Mouse (Mus musculus) lung, postnatal 14 days (tissue): ENCODE results near the gene Bdkrb1.
A peak's percentile ranks its signal among the peaks of the same experiment; 100 is the strongest.

ENCODE experiments used
- DNase-seq: peaks from one replicate; pipeline ENCODE4 v3.0.0; 2021

The Bdkrb1 gene

GRCm38 (mm10) chr12:105599098-105599497 lies 3.8 kb upstream of the Bdkrb1 start:
- DNase-seq, result no peak

- DNase-seq, result no peak
Observed at GRCm38 (mm10) chr12:105601586-105601985, 1.3 kb upstream of the Bdkrb1 start.

- DNase-seq, result no peak
Observed at GRCm38 (mm10) chr12:105603904-105604303, 1.0 kb downstream of the Bdkrb1 start.

- no peak for DNase-seq
Observed at GRCm38 (mm10) chr12:105605212-105605611, 2.3 kb downstream of the Bdkrb1 start.

- DNase-seq, result no peak
Observed at GRCm38 (mm10) chr12:105606881-105607280, 4.0 kb downstream of the Bdkrb1 start.

- DNase-seq, result no peak
Observed at GRCm38 (mm10) chr12:105611045-105611444, 8.2 kb downstream of the Bdkrb1 start.

GRCm38 (mm10) chr12:105611748-105612147 lies 8.9 kb downstream of the Bdkrb1 start:
- peak; percentile 68 for DNase-seq

- no peak for DNase-seq
Observed at GRCm38 (mm10) chr12:105613559-105613958, 10.7 kb downstream of the Bdkrb1 start.

GRCm38 (mm10) chr12:105622048-105622447 lies 19.2 kb downstream of the Bdkrb1 start:
- DNase-seq, result no peak

- no peak for DNase-seq
Observed at GRCm38 (mm10) chr12:105622981-105623539, 20.2 kb downstream of the Bdkrb1 start.

- DNase-seq, result no peak
Observed at GRCm38 (mm10) chr12:105625798-105626197, 22.9 kb downstream of the Bdkrb1 start.

GRCm38 (mm10) chr12:105634374-105635067 lies 31.6 kb downstream of the Bdkrb1 start:
- no peak for DNase-seq

- no peak for DNase-seq
Observed at GRCm38 (mm10) chr12:105636551-105636950, 33.7 kb downstream of the Bdkrb1 start.

GRCm38 (mm10) chr12:105637554-105637953 lies 34.7 kb downstream of the Bdkrb1 start:
- DNase-seq, result no peak

GRCm38 (mm10) chr12:105642770-105643321 lies 40.0 kb downstream of the Bdkrb1 start:
- peak; percentile 6 for DNase-seq
